Mouse (Mus musculus) thymus, postnatal 25 days (tissue): ENCODE data around the gene Olig2.
"Not testable (repeated sequence)": the region's sequence is repeated elsewhere in the genome, so short reads cannot be mapped to it uniquely, and the experiment has no call there.

ENCODE experiments used
- DNase-seq: peaks from one replicate; pipeline ENCODE4 v3.0.0; 2022

Olig2 gene

GRCm38 (mm10) chr16:91226883-91227759, 1.9 kb downstream of the Olig2 start:
- peak; percentile 21 for DNase-seq

DNA sequence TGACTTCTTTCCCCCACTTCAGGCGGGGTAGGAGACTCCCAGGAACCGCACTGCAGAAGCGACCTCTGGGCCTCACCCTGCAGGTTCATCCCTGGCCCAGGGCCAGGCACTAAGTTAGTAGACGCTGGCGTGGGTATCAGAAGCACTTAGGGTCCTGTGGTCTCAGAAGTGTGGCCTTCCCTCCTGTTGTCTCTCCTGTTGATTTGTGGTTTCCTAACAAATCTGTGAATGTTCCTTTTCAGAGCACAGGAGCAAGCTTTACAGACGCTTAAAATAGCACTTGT, 2.4 kb downstream of the Olig2 start:
- DNase-seq = no peak

GRCm38 (mm10) chr16:91228238-91229071, 3.2 kb downstream of the Olig2 start:
- no peak for DNase-seq

DNA sequence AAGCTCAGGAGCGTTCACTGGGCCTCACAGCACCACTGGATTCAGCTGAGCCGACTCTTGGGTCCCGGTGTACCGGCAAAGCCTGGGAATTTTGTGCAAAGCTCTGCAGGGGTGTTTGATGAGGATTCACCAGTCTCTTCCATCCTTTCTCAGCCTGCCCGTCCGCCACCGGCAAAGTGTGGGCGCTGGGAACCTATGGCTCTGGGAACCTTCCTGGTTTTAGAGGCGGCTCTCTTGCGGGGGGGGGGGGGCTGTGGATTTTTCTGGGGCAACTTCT, 3.8 kb downstream of the Olig2 start:
- DNase-seq = no peak

DNA sequence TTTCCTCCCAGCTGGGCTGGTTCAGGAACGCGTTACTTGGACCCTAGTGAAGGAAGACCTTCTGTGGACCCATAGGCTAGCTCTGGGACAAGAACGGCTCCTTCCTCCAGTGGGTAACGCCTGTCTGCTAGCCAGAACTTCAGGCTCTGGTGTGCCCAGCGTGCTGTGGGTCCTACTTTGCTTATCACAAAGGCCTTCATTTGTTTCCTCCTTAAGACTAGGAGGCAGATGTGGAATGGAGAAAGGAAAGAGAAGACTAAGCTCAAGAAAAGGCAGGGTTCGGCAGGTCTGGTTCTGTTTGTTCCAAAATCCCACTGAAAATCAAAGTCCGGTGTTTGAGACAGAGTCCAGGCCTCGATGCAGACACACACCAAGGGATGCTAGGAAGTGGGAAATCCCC, 4.4 kb downstream of the Olig2 start:
- no peak for DNase-seq

DNA sequence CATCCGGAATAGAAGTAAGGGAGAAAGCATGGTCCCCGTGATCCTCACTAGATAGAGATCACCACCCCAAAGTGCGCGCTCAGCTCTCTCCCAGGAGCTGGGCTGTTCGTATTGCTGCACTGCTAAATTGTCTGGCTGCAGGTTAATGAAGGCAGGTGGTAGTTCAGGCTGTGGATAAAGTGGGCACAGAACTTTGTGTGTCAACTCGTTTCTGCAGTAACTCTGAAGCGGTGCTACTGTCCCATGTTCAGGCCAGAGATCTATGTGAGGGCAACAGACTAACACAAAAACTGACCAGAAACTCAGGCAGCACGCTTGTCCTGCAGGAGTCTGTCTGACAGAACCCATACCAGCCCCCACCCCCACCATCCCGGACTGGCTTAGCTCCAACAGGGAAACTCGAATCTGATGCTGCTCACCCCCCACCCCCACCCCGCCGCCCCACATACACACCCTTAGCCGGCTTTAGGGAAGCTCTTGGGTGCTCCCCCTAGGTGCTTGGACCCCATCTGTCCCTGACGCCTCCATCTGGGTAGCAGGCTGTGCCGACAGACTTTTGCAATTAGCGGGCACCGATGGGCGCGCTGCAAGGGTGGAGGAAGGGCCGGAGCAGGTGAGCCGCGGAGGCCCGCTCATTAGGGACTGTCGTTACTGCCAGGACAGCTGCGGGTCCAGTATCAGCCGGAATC, 6.7 kb downstream of the Olig2 start:
- no peak for DNase-seq

- DNase-seq = no peak
Observed at GRCm38 (mm10) chr16:91232470-91233240, 7.4 kb downstream of the Olig2 start.

DNA sequence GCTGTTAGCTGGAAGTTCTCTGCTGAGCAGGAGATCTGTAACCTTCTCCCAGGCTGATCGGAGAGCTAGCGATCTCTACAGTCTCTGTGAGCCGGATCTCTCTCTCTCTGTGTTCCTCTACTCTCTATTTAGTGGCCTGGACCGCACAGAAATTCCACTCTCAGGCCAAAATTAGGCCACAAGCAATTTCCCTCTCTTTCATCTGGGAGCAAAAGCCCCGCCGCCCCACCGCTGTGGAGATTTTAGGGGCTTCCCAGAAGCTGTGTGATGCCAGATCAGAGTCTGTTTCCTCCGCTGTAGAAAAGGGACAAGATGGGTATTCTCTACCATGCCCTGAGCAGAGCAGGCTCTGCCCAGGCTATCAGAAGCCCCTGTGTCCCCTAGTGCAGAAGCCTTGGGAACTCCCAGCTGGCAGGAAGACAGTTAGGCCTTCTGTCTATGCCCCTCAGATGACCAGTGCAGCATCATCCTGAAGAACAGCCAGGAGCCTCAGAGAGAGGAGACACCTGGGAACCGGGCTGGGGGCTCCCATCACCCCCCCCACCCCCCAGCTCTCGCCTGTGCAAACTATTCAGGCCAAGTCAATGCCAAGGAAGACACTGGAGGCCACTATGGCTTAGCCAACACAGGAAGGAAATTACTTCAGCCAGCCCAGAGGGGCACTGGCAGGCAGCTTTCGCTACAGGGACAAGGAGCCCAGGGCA, 8.1 kb downstream of the Olig2 start:
- no peak for DNase-seq

DNA sequence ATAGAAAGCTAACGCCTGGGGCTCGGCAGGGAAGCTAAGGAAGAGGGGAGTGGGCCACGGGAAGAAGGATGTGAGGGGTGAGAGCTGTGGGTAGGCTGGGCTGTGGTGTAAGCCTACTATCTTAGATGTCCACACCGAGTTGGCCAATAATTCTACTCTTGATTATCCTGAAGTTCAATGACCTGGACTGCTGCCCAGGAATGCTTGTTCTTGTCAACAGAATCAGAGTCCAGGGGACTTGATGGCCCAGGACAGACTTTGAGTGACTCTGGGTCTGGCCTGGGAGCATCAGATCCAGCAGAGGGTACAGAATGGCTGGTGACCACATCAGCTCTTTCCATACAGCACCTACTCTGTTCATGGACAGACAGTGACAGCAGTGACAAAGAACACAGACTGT, 13.8 kb downstream of the Olig2 start:
- DNase-seq = no peak

- DNase-seq = no peak
Observed at GRCm38 (mm10) chr16:91246292-91246691, 21.0 kb downstream of the Olig2 start.

GRCm38 (mm10) chr16:91255419-91256164, 30.3 kb downstream of the Olig2 start:
- DNase-seq = not testable (repeated sequence)

DNA sequence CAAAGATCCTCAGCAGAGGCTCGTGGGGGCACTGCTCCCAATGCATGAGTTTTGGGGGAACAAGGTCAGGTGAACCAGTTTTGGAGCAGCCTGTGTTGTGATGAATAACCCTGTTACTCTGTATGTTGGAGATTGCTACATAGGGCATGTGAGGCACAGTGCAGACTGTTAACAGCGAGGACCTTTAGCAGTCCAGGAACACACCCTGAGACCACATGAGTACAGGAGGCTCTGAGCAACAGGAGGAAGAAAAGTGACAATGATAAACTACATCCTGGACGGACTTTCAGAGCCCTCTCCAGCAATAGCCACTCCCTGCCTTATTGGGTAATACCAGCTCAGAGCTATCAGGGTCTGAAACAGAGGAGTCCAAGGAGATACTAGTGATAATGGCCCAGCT, 33.7 kb downstream of the Olig2 start:
- DNase-seq = no peak

DNA sequence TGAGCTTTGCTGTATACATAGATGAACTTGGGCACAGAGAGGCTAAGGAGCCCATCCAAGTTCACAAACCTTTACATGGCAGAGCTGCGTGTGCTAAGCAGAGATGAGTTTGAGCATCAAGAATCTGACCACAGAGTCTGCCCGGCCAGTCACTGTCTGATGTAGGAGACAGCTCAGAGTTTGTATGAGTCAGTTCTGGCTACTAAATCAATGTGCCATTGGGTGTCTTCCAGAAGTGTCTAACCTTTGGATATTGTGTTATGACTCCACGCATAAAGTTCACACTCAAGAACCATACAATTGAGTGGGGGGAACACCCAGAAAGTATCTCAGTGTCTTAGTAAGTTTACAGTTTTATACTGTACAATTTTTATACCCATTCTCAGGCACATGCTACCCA, 35.6 kb downstream of the Olig2 start:
- DNase-seq = no peak

DNA sequence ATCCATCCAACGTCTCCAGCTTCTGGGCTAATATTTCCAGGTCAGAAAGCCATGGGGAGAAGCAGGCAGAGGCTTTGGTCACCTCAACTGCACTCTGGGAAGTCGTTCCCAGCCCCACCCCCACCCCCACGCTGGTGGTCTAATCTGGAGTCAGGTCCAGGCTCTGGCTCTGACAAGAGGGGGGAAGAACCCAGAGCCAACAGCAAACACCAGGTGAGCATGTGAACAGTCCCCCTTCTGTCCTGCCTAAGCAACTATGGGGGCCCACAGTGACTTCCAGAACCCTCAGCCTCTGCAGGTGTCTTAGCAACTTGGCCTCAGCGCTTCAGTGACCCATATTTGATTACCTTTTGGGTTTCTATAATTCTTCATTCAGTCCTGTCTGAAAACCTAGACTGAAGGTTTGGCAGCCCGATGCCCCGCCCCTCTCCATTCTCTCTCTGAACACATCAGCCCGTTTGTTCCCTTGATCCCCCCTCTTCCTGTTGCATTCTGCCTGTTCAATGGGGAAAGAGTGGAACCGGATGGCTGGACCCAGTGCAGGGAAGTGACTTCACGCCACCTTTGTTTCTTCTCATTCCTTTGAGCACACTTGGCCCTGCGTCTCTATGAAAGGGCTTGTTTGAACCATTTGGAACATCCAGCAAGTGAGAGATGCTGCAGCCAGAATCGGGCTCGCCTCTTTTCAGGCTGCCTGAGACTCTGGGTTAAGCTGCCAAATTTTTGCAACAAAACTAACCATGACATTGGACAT, 37.4 kb downstream of the Olig2 start:
- DNase-seq = no peak

DNA sequence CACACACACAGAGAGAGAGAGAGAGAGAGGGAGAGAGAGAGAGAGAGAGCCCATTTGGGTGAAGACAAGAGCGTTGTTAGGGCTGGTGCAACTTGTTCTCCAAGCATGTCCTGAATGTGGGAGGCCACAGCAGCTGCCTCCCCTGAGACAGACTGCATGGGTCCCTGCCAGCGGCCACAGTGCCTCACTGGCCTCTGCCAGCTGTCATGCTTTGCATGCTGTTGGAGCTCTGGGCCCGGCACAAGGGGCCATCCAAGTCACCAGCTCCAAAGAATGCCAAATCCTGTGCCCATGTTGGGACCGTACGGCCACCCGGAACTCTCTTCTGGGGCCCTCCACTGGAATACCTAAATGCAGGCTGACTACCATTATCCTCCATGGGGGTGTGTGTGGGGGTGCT, 40.7 kb downstream of the Olig2 start:
- no peak for DNase-seq

DNA sequence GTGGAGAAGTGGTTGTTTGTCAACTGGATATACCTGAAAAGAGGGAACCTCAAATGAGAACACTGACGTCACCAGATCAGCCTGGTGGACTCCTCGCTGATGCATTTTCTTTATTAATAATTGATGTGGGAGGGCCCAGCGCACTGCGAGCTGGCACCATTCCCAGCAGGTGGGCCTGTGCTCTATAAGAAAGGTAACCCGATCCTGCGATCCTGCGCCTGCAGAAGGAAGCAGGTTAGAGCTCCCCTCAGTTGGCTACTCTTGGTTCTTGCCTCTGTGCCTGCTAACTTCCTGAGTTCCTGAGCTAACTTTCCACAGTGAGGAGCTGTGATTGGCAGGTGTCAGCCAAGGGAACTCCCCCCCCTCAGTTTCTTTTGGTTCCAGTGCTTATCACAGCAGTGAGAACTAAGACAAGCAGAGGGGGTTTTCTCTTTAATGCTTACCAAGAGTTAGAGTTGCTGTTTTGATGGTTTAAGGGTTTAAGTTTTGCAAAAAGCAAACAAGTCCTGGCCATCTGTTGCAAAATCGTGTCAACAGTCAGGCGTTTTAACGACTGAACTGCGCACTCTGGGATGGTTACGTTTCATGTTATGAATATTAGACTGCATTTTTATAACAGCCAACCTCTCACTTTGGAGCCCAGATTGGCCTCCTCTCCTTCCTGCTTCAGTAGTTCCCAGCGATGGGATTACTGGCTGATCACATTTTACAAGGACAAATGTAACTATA, 43.6 kb downstream of the Olig2 start:
- DNase-seq = no peak

DNA sequence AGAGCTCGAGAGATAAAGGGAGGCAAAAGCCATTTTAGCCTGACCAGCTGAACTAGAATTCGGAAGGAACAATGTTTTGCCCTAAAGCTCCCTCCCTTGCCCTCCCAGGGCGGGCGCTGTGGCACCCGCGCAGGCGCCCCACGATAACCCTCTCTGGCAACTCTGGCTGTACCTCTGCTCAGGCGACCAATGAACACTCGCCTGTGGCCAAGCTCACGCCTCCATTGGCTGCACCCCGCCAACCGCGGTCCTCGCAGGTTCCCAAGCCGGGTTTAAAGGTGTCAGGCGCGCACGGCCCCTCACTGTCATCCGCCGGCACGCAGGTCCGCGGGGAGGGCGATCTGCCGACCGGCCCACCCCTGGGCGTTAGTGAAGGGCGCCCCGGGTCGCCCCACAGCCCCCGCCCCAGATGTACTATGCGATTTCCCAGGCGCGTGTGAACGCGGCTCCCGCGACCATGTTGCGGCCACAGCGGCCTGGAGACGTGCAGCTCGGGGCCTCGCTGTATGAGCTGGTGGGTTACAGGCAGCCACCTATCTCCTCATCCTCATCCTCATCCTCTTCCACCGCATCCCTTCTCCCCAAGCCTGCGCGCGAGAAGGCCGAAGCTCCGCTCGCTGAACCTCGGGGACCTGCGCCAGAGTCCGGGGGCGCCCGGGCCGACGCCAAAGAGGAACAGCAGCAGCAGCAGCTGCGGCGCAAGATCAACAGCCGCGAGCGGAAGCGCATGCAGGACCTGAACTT, 44.4 kb downstream of the Olig2 start, which contains the start of gene Olig1:
TSS of gene Olig1 (plus strand) at position 305 of the 744 bp plus-strand sequence.
- peak; percentile 8 for DNase-seq

- DNase-seq = no peak
Observed at GRCm38 (mm10) chr16:91270212-91270971, 45.1 kb downstream of the Olig2 start.
